Mouse (Mus musculus): ENCODE data around the gene Ror2. TPM values are rescaled to one million over a fixed set of nuclear protein-coding genes. Genes with fewer than 3 reads are reported as not detected.
A peak's percentile ranks its signal among the peaks of the same experiment; 100 is the strongest.

The Ror2 gene
- polyA plus RNA-seq, 1 experiment from 2014 or later: 17.4 TPM

- no peak overlapping the region for H3K4me3 ChIP-seq (replicated peaks)
- no peaks in the 10 kb centered on the region for H3K9me3 ChIP-seq
- no peaks in the 10 kb centered on the region for H3K36me3 ChIP-seq
- H3K4me2 ChIP-seq: no peak overlapping the region
- no peaks in the 10 kb centered on the region for H3K27me3 ChIP-seq (replicated peaks)
- no peak overlapping the region for H3K9ac ChIP-seq
- H3K27ac ChIP-seq: no peak overlapping the region
- WGBS: 79% methylated on average over 8 of the region's 8 CpGs
- no peak for ATAC-seq (ENCODE audit: insufficient read depth, low FRiP score, low read depth)
- peaks cover 4% of the 10 kb centered on the region for H3K4me1 ChIP-seq
These were observed 19.3 kb upstream of the Ror2 start for GRCm38 (mm10) chr13:53305256-53305655.

DNA sequence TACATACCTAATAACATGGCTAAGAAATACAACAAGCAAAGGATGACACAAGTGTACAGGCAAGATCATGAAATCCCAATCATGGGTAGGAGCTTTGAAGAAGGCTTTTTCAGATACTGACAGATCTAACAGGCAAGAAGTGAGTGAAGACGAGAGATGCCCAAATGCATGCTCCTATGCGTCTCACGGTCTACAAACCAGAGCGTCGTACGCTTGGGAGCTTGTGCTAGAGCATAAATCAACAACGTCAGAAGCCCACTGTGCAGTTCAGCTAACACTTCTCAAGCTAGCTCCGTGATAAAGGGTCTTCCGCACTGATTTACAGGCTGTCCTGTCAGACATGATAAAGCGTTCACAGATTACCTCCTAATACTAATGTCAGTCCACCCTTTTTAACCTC lies 16.8 kb upstream of the Ror2 start:
- Histone ChIP-seq H3K27me3 (replicated peaks) (no peaks in the 10 kb centered on the region), H3K9me3 (no peaks in the 10 kb centered on the region), H3K4me1 (peaks cover 5% of the 10 kb centered on the region; the same call in 1 of the 2 replicates), H3K9ac (no peak overlapping the region), H3K4me3 (replicated peaks) (no peak overlapping the region), H3K4me2 (no peak overlapping the region), H3K27ac (no peak overlapping the region), H3K36me3 (no peaks in the 10 kb centered on the region)
- ATAC-seq (ENCODE audit: insufficient read depth, low FRiP score, low read depth): no peak
- 53% methylated on average over 10 of the region's 10 CpGs for WGBS

GRCm38 (mm10) chr13:53293065-53293464 lies 7.1 kb upstream of the Ror2 start:
- no peaks in the 10 kb centered on the region for H3K9me3 ChIP-seq
- no peaks in the 10 kb centered on the region for H3K36me3 ChIP-seq
- peak overlapping the region; percentile 19; the same call in 1 of the 2 replicates for H3K4me2 ChIP-seq
- ATAC-seq (ENCODE audit: insufficient read depth, low FRiP score, low read depth): no peak; the same call in 1 of the 2 replicates
- WGBS: 9% methylated on average over 12 of the region's 12 CpGs
- no peak overlapping the region for H3K27ac ChIP-seq
- H3K27me3 ChIP-seq (replicated peaks): no peaks in the 10 kb centered on the region
- no peak overlapping the region for H3K4me3 ChIP-seq (replicated peaks)
- peaks cover 7% of the 10 kb centered on the region; the same call in 1 of the 2 replicates for H3K4me1 ChIP-seq
- no peak overlapping the region for H3K9ac ChIP-seq

- no peaks in the 10 kb centered on the region for H3K36me3 ChIP-seq
- 39% methylated on average over 3 of the region's 3 CpGs for WGBS
These were observed 6.3 kb upstream of the Ror2 start for GRCm38 (mm10) chr13:53292244-53292643.

GRCm38 (mm10) chr13:53285261-53285755 lies 616 bp downstream of the Ror2 start:
- peaks cover 14% of the 10 kb centered on the region for H3K4me1 ChIP-seq
- H3K9ac ChIP-seq: peak overlapping the region; percentile 84
- ATAC-seq (ENCODE audit: insufficient read depth, low FRiP score, low read depth): peak; percentile 9; the same call in 1 of the 2 replicates
- H3K27ac ChIP-seq: peak overlapping the region; percentile 86
- no peaks in the 10 kb centered on the region for H3K36me3 ChIP-seq
- WGBS: under 1% methylated on average over 35 of the region's 35 CpGs
- H3K4me3 ChIP-seq (replicated peaks): peak overlapping the region; percentile 77
- peak overlapping the region; percentile 72 for H3K4me2 ChIP-seq
- H3K9me3 ChIP-seq: no peaks in the 10 kb centered on the region
- 0 out of 2 replicates have a peak, but pooled peaks cover 3% of the 10 kb centered on the region for H3K27me3 ChIP-seq (replicated peaks)

More at GRCm38 (mm10) chr13:53292244-53292643, 6.3 kb upstream of the Ror2 start:
- H3K9ac ChIP-seq: no peak overlapping the region
- H3K27me3 ChIP-seq (replicated peaks): no peaks in the 10 kb centered on the region
- ATAC-seq (ENCODE audit: insufficient read depth, low FRiP score, low read depth): no peak
- no peak overlapping the region for H3K4me2 ChIP-seq
- H3K27ac ChIP-seq: no peak overlapping the region
- H3K4me1 ChIP-seq: no peaks in the 10 kb centered on the region
- H3K4me3 ChIP-seq (replicated peaks): no peak overlapping the region
- no peaks in the 10 kb centered on the region for H3K9me3 ChIP-seq

- Histone ChIP-seq H3K4me2 (peak overlapping the region; percentile 72), H3K36me3 (no peaks in the 10 kb centered on the region), H3K4me1 (peaks cover 14% of the 10 kb centered on the region), H3K9me3 (no peaks in the 10 kb centered on the region), H3K9ac (peak overlapping the region; percentile 84), H3K27ac (peak overlapping the region; percentile 86), H3K4me3 (replicated peaks) (peak overlapping the region; percentile 77), H3K27me3 (replicated peaks) (0 out of 2 replicates have a peak, but pooled peaks cover 3% of the 10 kb centered on the region)
- 0 out of 2 replicates have a peak, but pooled peaks have one; percentile 20 for ATAC-seq (ENCODE audit: insufficient read depth, low FRiP score, low read depth)
- WGBS: 3% methylated on average over 17 of the region's 17 CpGs
These were observed 1.2 kb downstream of the Ror2 start for GRCm38 (mm10) chr13:53284740-53285191.

DNA sequence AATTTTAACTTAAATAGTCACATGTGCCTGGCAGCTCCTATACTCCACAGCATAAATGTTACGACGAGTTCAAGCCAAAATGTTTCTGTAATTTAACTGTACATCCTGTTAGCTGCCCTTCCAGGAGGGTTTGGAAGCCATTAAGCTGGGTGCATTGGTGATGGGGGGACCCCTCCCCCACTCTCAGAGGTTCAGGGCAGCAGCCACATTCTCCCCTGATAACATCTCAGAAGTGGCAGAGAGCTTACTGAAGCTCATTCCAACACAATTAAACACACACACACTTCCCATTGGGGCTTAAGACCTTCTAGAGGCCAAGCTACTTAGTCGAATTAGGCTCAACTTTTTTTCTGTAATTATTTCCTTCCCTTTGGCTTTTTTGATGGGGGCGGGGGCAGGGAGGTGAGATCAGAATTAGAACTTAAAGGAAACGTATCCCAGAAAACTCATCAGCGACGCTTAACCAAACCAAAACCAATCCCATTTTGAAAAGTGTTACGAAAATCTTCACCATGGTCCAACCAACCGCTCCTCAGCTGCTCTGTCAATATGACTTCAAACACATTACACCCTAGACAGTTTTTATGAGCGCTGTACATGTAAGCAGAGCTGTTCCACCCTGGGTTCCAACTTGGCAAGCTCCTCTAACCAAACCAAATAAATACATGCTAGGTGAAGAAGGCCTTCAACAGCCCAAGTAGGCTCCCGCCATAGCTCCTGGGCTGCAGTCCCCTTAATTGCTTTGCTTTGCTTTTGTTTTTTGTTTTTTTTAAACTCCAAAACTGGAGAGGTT lies 4.1 kb downstream of the Ror2 start:
- 57% methylated on average over 11 of the region's 11 CpGs for WGBS
- no peak overlapping the region for H3K4me3 ChIP-seq (replicated peaks)
- no peaks in the 10 kb centered on the region for H3K9me3 ChIP-seq
- no peak for ATAC-seq (ENCODE audit: insufficient read depth, low FRiP score, low read depth)
- 0 out of 2 replicates have a peak, but pooled peaks cover 3% of the 10 kb centered on the region for H3K27me3 ChIP-seq (replicated peaks)
- no peaks in the 10 kb centered on the region for H3K36me3 ChIP-seq
- peaks cover 29% of the 10 kb centered on the region for H3K4me1 ChIP-seq
- H3K9ac ChIP-seq: no peak overlapping the region
- no peak overlapping the region for H3K4me2 ChIP-seq
- H3K27ac ChIP-seq: no peak overlapping the region

DNA sequence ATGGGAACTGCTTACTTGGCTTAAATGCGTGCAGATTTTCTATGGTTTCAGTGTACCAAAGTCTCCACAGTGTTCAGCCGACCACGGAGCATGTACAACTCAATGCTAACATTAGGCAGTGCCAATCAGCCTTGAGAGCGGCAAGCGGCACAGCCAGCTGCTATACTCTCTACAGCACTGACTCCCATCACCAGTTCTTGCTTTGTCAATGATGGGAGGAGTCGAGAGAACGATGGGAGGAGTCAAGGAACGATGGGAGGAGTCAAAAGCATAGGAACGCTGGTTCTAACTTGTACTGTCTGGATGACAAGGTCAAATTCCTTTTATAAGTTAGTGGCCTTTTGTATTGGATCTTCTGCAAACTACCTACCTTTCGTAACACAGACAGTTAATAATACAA lies 7.0 kb downstream of the Ror2 start:
- peak; percentile 54; the same call in 1 of the 2 replicates for ATAC-seq (ENCODE audit: insufficient read depth, low FRiP score, low read depth)
- Histone ChIP-seq H3K4me3 (replicated peaks) (no peak overlapping the region), H3K4me2 (no peak overlapping the region), H3K27ac (no peak overlapping the region), H3K9ac (no peak overlapping the region), H3K27me3 (replicated peaks) (no peaks in the 10 kb centered on the region), H3K9me3 (no peaks in the 10 kb centered on the region), H3K36me3 (no peaks in the 10 kb centered on the region), H3K4me1 (peaks cover 36% of the 10 kb centered on the region)
- WGBS: 64% methylated on average over 10 of the region's 10 CpGs

GRCm38 (mm10) chr13:53276381-53276780 lies 9.5 kb downstream of the Ror2 start:
- Histone ChIP-seq H3K27me3 (replicated peaks) (no peaks in the 10 kb centered on the region), H3K4me2 (no peak overlapping the region), H3K9ac (no peak overlapping the region), H3K4me1 (peaks cover 28% of the 10 kb centered on the region), H3K9me3 (0 out of 2 replicates have a peak, but pooled peaks cover 3% of the 10 kb centered on the region), H3K36me3 (no peaks in the 10 kb centered on the region), H3K27ac (no peak overlapping the region), H3K4me3 (replicated peaks) (no peak overlapping the region)
- WGBS: 36% methylated on average over 7 of the region's 7 CpGs
- ATAC-seq (ENCODE audit: insufficient read depth, low FRiP score, low read depth): no peak

- H3K4me1 ChIP-seq: peaks cover 27% of the 10 kb centered on the region
These were observed 10.1 kb downstream of the Ror2 start for GRCm38 (mm10) chr13:53275778-53276177.

DNA sequence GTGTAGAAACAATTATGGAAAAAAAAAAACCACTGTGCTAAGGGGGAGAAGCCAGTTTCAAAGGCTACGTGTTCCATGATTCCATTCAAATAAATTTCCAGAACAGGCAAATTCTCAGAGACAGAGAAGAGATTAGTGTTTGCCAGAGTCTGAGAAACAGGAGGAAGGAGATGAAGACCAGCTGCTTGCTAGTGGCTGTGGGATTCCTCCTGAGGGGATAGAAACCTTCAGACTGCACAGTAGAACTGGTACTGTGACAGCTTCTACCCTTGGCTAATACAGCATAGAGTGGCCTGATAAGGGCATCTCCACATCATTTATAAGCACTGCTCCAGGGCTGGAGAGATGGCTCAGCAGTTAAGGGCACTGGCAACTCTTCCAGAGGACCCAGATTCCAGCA lies 11.2 kb downstream of the Ror2 start:
- no peak overlapping the region for H3K4me2 ChIP-seq
- peak overlapping the region; percentile 76 for H3K27ac ChIP-seq
- ATAC-seq (ENCODE audit: insufficient read depth, low FRiP score, low read depth): no peak
- H3K4me3 ChIP-seq (replicated peaks): no peak overlapping the region
- H3K36me3 ChIP-seq: no peaks in the 10 kb centered on the region
- no peak overlapping the region for H3K9ac ChIP-seq
- WGBS: 39% methylated on average over 1 of the region's 1 CpGs
- H3K4me1 ChIP-seq: peaks cover 27% of the 10 kb centered on the region
- H3K27me3 ChIP-seq (replicated peaks): no peaks in the 10 kb centered on the region
- 0 out of 2 replicates have a peak, but pooled peaks cover 3% of the 10 kb centered on the region for H3K9me3 ChIP-seq

More at GRCm38 (mm10) chr13:53275778-53276177, 10.1 kb downstream of the Ror2 start:
- no peaks in the 10 kb centered on the region for H3K36me3 ChIP-seq
- H3K9ac ChIP-seq: no peak overlapping the region
- no peak for ATAC-seq (ENCODE audit: insufficient read depth, low FRiP score, low read depth)
- no peak overlapping the region for H3K27ac ChIP-seq
- no peaks in the 10 kb centered on the region for H3K27me3 ChIP-seq (replicated peaks)
- 51% methylated on average over 8 of the region's 8 CpGs for WGBS
- no peak overlapping the region for H3K4me2 ChIP-seq
- no peak overlapping the region for H3K4me3 ChIP-seq (replicated peaks)
- H3K9me3 ChIP-seq: 0 out of 2 replicates have a peak, but pooled peaks cover 3% of the 10 kb centered on the region

- no peak for ATAC-seq (ENCODE audit: insufficient read depth, low FRiP score, low read depth)
- WGBS: 87% methylated on average over 3 of the region's 3 CpGs
- Histone ChIP-seq H3K36me3 (no peaks in the 10 kb centered on the region), H3K4me2 (no peak overlapping the region), H3K27me3 (replicated peaks) (no peaks in the 10 kb centered on the region), H3K4me3 (replicated peaks) (no peak overlapping the region), H3K4me1 (peaks cover 19% of the 10 kb centered on the region), H3K9me3 (0 out of 2 replicates have a peak, but pooled peaks cover 3% of the 10 kb centered on the region), H3K9ac (no peak overlapping the region), H3K27ac (no peak overlapping the region)
These were observed 14.3 kb downstream of the Ror2 start for GRCm38 (mm10) chr13:53271595-53271994.

Measured in stomach, embryonic 15.5 days (tissue).